8 mouse cellular contexts compared by ENCODE assay signal in the genomic region with DNA sequence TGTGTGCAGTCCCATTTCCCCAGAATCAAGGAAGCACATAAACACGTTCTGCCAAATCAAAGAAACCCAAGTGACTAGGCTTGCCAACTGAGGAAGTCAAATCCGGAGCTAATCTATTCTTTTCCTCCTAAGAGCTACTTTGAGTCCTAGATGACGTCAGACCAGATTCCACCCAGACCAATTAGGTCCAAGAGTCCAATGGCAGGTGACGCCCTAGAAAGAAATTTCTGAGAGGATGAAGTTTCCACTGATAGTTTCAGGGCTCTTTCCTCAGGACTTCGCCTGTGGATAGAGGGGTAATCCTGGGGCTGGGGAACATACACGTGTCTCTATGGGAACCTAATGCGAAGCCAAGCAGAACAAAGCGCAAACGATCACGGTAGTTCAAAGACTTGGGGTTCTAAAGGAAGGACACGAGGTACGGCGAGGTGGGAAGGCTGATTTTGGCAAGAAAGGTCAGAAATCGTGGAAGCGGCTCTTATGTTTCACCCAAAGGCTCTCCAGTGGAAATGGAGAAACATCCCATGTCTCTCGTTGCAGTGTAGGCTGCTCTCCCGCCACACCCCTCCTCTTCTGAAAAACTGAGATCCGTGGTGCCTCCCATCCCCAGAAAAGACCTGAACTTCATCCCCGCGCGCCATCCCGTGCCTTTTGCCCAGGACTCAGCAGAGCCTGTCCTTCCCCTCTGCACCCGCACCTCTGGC. TPM values are rescaled to one million over a fixed set of nuclear protein-coding genes. Genes with fewer than 3 reads are reported as not detected.
DNase-seq lines count a peak whose midpoint lies in the region; ATAC-seq lines count a peak whose summit lies in the region.

No protein-coding gene starts in this region.

- no peaks in the 10 kb centered on the region for H3K27me3 ChIP-seq in embryonic facial prominence, embryonic 10.5 days (replicated peaks; ENCODE audit: low read depth, poor library complexity, severe bottlenecking)
- H3K27me3 ChIP-seq in midbrain, embryonic 13.5 days = no peaks in the 10 kb centered on the region

- peak overlapping the region; percentile 88 for H3K4me2 ChIP-seq in midbrain, embryonic 13.5 days (replicated peaks)

- peak; percentile 30 for DNase-seq in urinary bladder, postnatal 25 days (ENCODE audit: low spot score)
- DNase-seq in urinary bladder, adult 2 months (ENCODE audit: low spot score) = no peak
- DNase-seq in embryonic facial prominence, embryonic 10.5 days (ENCODE audit: low spot score) = peak; percentile 35
- DNase-seq in heart, postnatal 14 days = peak; percentile 31 to 33
- DNase-seq in kidney, postnatal 36 days = peak; percentile 57 to 83
- DNase-seq in right cerebral cortex, postnatal 36 days (ENCODE audit: low spot score in 2 of 2) = no peak
- DNase-seq in cerebellum, adult 8-10 months = no peak

- H3K27ac ChIP-seq in embryonic facial prominence, embryonic 10.5 days (replicated peaks) = peak overlapping the region; percentile 92
- peak overlapping the region; percentile 92 for H3K27ac ChIP-seq in midbrain, embryonic 13.5 days

- H3K36me3 ChIP-seq in embryonic facial prominence, embryonic 10.5 days (replicated peaks) = peaks cover 59% of the 10 kb centered on the region
- peaks cover 22% of the 10 kb centered on the region for H3K36me3 ChIP-seq in midbrain, embryonic 13.5 days

- peaks cover 22% of the 10 kb centered on the region for H3K4me1 ChIP-seq in embryonic facial prominence, embryonic 10.5 days
- H3K4me1 ChIP-seq in midbrain, embryonic 13.5 days (replicated peaks) = peaks cover 32% of the 10 kb centered on the region

- ATAC-seq in midbrain, embryonic 13.5 days = no peak; the same call in 1 of the 2 replicates

- H3K9me3 ChIP-seq in embryonic facial prominence, embryonic 10.5 days = no peaks in the 10 kb centered on the region
- no peaks in the 10 kb centered on the region for H3K9me3 ChIP-seq in midbrain, embryonic 13.5 days

- H3K4me3 ChIP-seq in embryonic facial prominence, embryonic 10.5 days = peak overlapping the region; percentile 91
- peak overlapping the region; percentile 79 for H3K4me3 ChIP-seq in midbrain, embryonic 13.5 days (replicated peaks)

- intact Hi-C loops in heart, postnatal 14 days (cut with DNase I) = no loop called here

- peak overlapping the region; percentile 85 for H3K9ac ChIP-seq in midbrain, embryonic 13.5 days (replicated peaks)

- under 1% methylated on average over 23 of the region's 23 CpGs for WGBS in embryonic facial prominence, embryonic 10.5 days
- WGBS in midbrain, embryonic 13.5 days = under 1% methylated on average over 23 of the region's 23 CpGs

RNA-seq across cellular contexts. Expression of a gene that starts 0.6 kb away (rescaled TPM):
- polyA plus RNA-seq in urinary bladder, adult 2 months (2012; rRNA removed) = 37.1 and 39.9 TPM in 2 replicates
- 91.6 and 92.4 TPM in 2 replicates for polyA plus RNA-seq in embryonic facial prominence, embryonic 10.5 days (2016; fragmentation: Nextera tagmentation; extraction: Ambion mirVana)
- 10 to 100 TPM; 47.7 to 50.7 TPM for total RNA-seq in heart, postnatal 14 days (2021)
- 55.0 and 58.8 TPM in 2 replicates for polyA plus RNA-seq in midbrain, embryonic 13.5 days (2015; fragmentation: Nextera tagmentation; extraction: Ambion mirVana)

RNA-seq across cellular contexts. Expression of a gene that starts 0.6 kb away (rescaled TPM):
- polyA plus RNA-seq in urinary bladder, adult 2 months (2012; rRNA removed) = 87.2 and 93.1 TPM in 2 replicates
- 84.2 and 95.2 TPM in 2 replicates for polyA plus RNA-seq in embryonic facial prominence, embryonic 10.5 days (2016; fragmentation: Nextera tagmentation; extraction: Ambion mirVana)
- total RNA-seq in heart, postnatal 14 days (2021) = 10 to 100 TPM; 48.4 to 50.0 TPM
- polyA plus RNA-seq in midbrain, embryonic 13.5 days (2015; fragmentation: Nextera tagmentation; extraction: Ambion mirVana) = 124 and 126 TPM in 2 replicates

RNA-seq across cellular contexts. Expression of a gene that starts 15.0 kb away (rescaled TPM):
- polyA plus RNA-seq in urinary bladder, adult 2 months (2012; rRNA removed) = 8.7 and 10.7 TPM in 2 replicates
- polyA plus RNA-seq in embryonic facial prominence, embryonic 10.5 days (2016; fragmentation: Nextera tagmentation; extraction: Ambion mirVana) = 89.6 and 96.6 TPM in 2 replicates
- 10 to 100 TPM in 1 of 2 experiments, 1 to 10 TPM in 1; 8.8 to 10.3 TPM for total RNA-seq in heart, postnatal 14 days (2021)
- 28.7 and 33.5 TPM in 2 replicates for polyA plus RNA-seq in midbrain, embryonic 13.5 days (2015; fragmentation: Nextera tagmentation; extraction: Ambion mirVana)

RNA-seq across cellular contexts. Expression of a gene that starts 23.5 kb away (rescaled TPM):
- polyA plus RNA-seq in urinary bladder, adult 2 months (2012; rRNA removed) = 52.5 and 54.7 TPM in 2 replicates
- polyA plus RNA-seq in embryonic facial prominence, embryonic 10.5 days (2016; fragmentation: Nextera tagmentation; extraction: Ambion mirVana) = 175 and 178 TPM in 2 replicates
- 100 to 1,000 TPM; 153 to 155 TPM for total RNA-seq in heart, postnatal 14 days (2021)
- polyA plus RNA-seq in midbrain, embryonic 13.5 days (2015; fragmentation: Nextera tagmentation; extraction: Ambion mirVana) = 176 and 178 TPM in 2 replicates

RNA-seq across cellular contexts. Expression of a gene that starts 23.6 kb away (rescaled TPM):
- polyA plus RNA-seq in urinary bladder, adult 2 months (2012; rRNA removed) = 28.8 and 41.2 TPM in 2 replicates
- 75.9 and 76.0 TPM in 2 replicates for polyA plus RNA-seq in embryonic facial prominence, embryonic 10.5 days (2016; fragmentation: Nextera tagmentation; extraction: Ambion mirVana)
- total RNA-seq in heart, postnatal 14 days (2021) = 10 to 100 TPM; 11.7 to 12.1 TPM
- 95.9 and 97.6 TPM in 2 replicates for polyA plus RNA-seq in midbrain, embryonic 13.5 days (2015; fragmentation: Nextera tagmentation; extraction: Ambion mirVana)

Comparison
In these comparisons a context has a peak if more than half of its experiments do, and no peak if none do; other contexts are left out.
1. DNase-seq: peak in urinary bladder, postnatal 25 days (single experiment), embryonic facial prominence, embryonic 10.5 days (single experiment), heart, postnatal 14 days (2 of 2) and kidney, postnatal 36 days (2 of 2); none in urinary bladder, adult 2 months (single experiment), right cerebral cortex, postnatal 36 days (0 of 2) and cerebellum, adult 8-10 months (single experiment).